Mouse (Mus musculus): ENCODE measurements around the gene Ube2d1.

- TF ChIP-seq ZNF384 (IDR thresholded peaks at IDR 0.05; ENCODE audit: low read depth, low read length) (no peak), KAT2A (conservative IDR thresholded peaks at IDR 0.05; ENCODE audit: low read depth, low read length) (no peak), ZKSCAN1 (IDR thresholded peaks at IDR 0.05; ENCODE audit: low read depth, low read length) (no peak)
Measured at GRCm38 (mm10) chr10:71258516-71258915, 26.5 kb downstream of the Ube2d1 start.

All from MEL (cell line).